Mouse (Mus musculus) adrenal gland, postnatal 36 days (tissue): ENCODE results near the gene BC005624. TPM values are rescaled to one million over a fixed set of nuclear protein-coding genes. Genes with fewer than 3 reads are reported as not detected.

Experiments
- DNase-seq, 2 experiments: peaks; one replicate each; pipeline ENCODE4 v3.0.0; 2021; ENCODE audit warnings: mixed read lengths in 1 of 2
- long read RNA-seq, 2 experiments: library from polyadenylated mRNA; stranded (forward); transcript quantifications; one replicate each; pipeline ENCODE4 v2.0.0; 2021; ENCODE audit warnings: borderline sequencing depth in 2 of 2
- total RNA-seq, 2 experiments: library from RNA; stranded (reverse); gene quantifications; 2 replicates each; pipeline ENCODE4 v1.2.3; 2021

BC005624 gene
- total RNA-seq, result 10 to 100 TPM; 38.9 to 42.8 TPM
- long read RNA-seq, experiment 1, transcript BC005624-201 (9 exons, 1,984 nt), result major isoform, 88 of 96 reads
- long read RNA-seq, experiment 1, partial matches to known transcripts, result 0 of 96 reads
- long read RNA-seq, experiment 1, other reads (novel, unspliced or antisense), result 8 of 96 reads
- long read RNA-seq, experiment 2, transcript BC005624-201 (9 exons, 1,984 nt), result major isoform, 22 of 25 reads
- long read RNA-seq, experiment 2, partial matches to known transcripts, result 0 of 25 reads
- long read RNA-seq, experiment 2, other reads (novel, unspliced or antisense), result 3 of 25 reads

DNA sequence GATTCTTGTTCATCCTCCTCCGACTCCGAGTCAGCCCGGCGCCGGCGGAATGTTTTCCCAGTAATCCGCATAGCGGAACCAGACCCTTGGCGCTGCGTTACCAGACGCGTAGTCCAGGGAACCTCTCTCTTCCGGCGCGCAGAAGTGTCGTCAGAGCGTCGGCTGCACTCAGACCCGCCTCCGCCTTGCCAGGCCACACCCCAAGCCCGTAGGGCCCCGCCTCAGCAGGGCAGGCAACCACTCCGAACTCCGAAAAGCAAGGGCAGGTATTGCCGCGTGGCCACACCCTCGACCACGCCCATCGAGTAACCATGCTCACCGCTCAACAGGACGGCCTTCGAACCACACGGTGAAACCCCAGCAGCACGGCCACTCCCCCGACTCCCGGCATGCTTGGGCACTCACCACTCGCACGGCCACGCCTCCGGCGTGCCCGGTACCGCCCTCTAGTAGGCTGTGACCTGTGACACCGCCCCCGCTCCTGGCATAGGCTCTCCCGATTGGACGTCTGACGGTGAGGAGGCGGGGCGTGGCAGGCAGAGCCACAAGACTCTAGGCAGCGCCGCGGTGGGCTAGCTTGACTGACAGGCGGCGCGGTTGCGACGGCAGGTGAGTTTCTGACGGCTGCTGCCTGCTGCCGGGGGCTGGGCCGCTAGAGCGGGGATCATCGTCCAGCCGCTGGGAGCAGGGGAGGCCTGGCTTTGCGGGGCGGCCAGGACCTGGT, at the start of gene BC005624, which contains the start of gene Usp20:
BC005624 (minus strand) TSS at position 412 of the 724 bp plus-strand sequence.
Usp20 (plus strand) TSS at position 490 of the 724 bp plus-strand sequence.
- DNase-seq, result peak; percentile 100

DNA sequence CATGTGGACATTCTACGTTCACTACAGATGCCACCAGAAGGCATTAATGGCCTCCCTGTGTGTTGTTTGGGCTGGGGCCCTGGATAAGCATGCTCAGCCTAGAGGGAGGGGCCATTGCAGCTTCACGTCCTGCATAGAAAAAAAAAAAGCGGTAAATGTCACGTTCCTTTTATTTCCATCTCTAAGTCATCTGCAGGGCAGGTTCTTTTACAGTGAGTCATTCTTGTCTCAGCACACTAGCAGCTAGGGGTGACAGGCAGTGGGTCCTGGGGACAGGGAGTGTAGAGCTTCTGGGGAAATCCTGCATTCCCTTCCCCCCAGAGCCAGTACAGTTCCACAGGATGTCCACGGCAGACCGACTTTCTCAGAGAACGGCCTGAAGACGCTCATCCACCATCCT, 44.6 kb upstream of the BC005624 start:
- peak; percentile 32 to 40 for DNase-seq

DNA sequence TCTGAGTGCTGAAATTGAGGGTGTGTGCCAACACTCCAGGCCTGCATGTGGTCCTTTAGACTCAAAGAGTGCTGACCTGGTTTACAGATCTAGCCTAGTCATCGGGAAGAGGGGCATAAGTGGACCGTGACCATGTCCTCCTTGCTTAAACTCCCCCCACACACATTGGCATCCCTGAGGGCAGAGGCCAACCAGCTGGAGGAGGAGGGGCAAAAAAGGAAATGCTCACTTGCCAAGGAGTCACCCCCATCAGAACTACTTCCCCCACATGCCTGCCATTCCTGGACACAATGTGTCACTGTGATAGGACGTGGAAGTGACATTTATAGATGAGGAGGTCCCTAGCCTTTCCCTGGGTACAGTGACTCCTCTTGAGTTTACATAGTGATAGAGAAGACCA, 43.5 kb upstream of the BC005624 start:
- DNase-seq, result no peak

DNA sequence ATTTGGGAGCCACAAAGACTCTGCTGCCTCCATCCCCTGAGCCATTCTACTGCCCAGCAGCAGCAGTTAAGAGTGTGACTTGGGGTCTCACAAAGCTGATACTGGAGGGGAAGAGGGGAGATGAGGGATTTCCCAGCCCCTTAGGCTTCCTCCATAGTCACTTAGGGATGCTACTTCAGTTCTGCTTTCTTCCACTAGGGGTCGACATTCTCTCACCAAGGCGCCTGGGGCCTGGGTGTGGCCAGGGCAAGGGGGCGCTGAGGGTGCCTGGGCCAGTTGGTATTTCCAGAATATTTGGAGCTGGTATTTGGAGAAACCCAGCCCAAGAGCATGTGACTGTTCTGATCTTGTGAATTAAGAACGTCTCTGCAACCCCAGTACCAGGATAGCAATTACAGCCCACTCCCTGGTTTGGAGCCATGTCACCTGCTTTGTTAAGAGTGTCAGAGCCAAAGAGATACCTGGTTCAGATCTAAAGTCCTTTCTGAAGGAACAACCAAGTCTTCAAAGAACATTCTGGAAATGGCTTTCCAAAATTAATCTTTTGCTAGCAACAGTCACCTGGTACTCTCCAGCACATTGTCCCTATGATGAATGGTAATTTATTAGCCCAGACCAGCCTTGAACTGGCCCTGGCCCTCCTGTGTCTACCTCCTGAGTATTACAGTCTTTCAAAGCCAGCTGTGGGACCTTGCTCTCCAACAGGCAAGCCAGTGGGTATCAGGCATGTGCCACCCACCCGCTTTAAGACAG, 42.8 kb upstream of the BC005624 start:
- DNase-seq, result peak; percentile 59 to 82

DNA sequence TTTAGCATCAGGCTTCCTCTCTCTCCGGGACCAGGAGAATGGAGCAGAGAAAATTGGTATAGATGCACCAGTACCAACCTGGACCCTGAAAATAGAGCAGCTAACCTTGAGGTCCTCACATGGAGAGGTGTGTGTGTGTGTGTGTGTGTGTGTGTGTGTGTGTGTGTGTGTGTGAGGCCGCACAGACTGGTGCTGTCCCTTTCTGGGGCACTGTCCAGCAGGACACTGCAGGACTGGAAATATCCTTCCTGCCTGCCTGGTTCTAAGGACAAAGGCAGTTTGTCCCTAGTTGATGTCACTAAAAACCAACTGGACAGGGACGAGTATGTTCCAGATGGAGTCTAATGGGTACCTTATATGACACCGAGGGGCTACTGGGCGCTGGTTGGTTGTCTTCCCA, 41.9 kb upstream of the BC005624 start:
- DNase-seq, result no peak

- DNase-seq, result no peak
These were observed 38.2 kb upstream of the BC005624 start for GRCm38 (mm10) chr2:31020202-31020601.

DNA sequence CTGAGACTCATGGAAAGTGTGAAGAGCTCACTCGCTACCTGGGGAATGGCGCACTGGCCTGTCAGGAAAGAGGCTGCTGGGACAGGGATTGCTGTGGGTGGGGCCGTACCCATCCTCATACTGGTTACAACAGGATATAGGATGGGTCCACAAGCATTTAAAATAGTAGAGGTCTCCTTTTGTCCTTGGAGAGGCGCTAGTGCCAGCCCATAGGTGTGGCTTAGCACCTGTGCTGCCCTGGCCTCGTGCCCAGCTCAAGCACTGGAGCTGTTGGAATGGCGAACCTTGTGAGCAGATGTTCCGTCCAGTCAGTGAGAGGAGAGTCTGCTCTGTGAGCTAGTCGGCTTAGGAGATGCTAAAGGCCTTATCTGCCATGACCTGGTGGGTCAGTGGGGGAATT, 37.0 kb upstream of the BC005624 start:
- no peak for DNase-seq

DNA sequence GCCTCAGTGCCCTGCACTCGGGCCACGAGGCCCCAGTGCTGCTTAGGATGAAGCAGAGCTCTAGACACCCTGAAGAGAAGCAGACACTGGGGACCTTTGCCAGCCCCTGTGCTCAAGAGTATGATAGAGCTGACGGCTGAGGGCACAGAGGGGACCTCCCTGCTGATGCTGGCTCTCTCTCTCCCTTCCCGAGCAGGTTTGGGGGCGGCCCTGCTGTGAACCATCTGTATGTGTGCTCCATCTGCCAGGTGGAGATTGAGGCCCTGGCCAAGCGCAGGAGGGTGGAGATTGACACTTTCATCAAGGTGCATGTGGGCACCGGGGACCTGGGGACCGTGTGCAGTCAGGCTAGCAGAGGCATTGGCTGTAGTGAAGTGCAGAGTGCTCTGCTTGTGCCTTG, 36.5 kb upstream of the BC005624 start:
- no peak for DNase-seq

- DNase-seq, result no peak
These were observed 35.8 kb upstream of the BC005624 start for GRCm38 (mm10) chr2:31017625-31018317.

DNA sequence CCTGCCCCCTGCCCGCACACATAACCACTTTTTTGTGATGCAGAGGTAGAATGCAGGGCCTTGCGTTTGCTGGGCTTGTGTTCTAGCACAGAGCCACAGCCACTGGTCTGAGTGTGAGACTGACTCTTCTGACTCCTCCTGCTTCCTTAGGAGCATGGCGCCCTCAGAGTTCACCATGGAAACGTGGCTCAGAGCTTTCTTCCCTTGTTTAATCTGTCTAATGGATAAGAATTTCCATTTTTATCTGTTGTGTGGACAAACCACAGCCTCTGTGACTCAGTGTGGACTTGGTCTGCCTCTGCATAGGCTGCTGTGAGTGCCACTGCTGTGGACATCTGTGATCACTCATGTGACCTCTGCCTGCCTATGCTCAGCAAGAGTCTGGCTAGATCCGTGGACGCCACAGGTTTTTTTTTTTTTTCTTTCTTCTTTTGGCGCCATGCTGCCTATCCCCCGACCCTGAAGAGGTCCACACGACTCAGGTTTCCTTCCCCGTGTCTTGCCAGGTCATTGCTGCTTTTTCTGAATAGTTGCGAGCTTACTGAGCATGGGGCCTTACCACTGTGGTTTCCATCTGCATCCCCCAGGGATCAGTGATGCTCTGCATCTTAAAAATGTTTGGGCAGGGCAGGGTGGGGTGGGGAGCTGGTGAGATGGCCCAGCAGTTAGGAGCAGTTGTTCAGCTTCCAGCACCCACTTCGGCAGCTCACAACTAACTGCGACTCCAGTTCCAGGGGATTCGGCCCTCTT, 31.5 kb upstream of the BC005624 start:
- DNase-seq, result no peak

DNA sequence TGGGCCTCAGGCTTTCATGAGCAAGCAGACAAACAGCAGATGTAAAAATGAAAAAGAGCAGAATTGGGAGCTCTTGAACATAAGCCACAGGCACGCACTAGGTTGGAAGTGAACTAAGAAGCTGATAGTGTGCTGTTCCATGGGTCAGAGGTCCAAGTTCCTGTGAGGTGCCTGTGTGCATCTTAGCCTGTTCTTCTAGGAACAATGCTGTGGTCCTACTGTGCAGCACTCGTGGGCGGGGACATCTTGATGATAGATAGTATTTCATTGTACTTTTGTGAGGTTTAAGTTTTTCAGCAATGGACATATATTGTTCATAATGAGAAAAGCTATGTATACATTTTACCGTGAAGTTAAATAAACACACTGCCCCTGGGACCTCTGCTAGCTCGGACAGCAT, 25.2 kb upstream of the BC005624 start:
- no peak for DNase-seq

GRCm38 (mm10) chr2:31006434-31006833, 24.4 kb upstream of the BC005624 start:
- DNase-seq, result peak in 1 of 2 experiments; percentile 46

DNA sequence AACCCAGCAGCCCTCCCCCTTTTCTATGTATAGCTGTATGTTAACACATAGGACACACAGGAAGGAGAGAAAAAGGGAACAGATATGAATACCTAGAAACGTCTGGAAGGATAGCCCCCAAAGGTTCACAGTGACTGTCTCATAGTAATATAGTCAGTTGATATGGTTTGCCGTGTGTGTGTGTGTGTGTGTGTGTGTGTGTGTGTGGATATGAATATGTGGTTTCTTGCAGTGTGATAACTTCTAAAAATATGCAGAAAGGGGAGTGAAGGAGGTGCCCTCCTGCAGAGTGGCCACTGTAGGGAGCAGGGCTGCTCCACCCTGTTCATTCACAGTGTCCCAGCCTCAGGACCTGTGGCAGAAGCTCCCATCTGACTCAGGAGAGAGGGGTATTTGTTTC, 23.5 kb upstream of the BC005624 start:
- DNase-seq, result no peak

DNA sequence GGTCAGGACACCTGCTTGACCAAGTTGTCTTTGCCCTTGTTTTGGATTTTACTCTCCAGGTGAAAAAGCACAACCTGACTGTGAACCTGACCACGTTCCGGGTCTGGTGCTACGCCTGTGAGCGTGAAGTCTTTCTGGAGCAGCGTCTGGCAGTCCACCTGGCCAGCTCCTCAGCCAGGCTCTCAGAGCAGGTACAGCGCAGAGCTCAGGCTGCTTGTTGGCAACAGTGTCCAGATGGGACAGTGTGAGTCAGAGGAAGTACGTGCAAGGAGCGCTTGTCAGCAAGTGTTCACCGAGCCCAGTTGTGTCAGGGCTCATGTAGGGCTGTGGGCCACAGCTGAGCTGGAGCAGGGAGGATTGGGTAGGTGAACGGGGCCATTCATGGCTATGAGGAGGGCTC, 20.9 kb upstream of the BC005624 start:
- no peak for DNase-seq

- DNase-seq, result no peak
These were observed 16.7 kb upstream of the BC005624 start for GRCm38 (mm10) chr2:30998443-30999260.

DNA sequence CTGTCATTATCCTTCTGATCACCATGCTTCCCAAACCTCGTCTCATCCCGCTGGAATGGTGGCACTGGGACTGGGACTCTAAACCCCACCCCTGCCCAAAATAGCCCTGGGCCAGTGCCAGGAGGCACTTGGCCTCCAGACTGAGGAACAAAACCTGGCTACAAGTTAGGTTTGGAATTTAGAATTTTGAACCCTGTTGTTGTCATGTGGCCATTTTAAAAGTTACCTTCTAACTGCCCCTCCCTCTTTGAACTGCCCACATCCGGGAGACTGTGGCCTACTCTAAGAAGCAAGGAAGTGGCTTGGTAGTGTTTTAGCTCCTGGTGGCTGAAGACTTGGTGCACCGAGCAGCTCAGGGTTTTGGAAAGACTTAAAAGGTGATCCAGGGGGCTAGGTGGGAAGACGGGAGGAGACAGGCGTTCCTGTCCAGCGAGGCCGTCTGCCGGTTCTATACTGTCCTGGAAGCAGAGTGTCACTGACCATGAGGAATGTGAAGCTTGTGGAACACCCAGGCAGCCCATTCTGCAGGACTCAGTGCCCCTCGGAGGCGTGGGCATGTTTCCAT, 13.5 kb upstream of the BC005624 start:
- peak; percentile 48 to 65 for DNase-seq

GRCm38 (mm10) chr2:30994853-30995252, 12.9 kb upstream of the BC005624 start:
- DNase-seq, result no peak

DNA sequence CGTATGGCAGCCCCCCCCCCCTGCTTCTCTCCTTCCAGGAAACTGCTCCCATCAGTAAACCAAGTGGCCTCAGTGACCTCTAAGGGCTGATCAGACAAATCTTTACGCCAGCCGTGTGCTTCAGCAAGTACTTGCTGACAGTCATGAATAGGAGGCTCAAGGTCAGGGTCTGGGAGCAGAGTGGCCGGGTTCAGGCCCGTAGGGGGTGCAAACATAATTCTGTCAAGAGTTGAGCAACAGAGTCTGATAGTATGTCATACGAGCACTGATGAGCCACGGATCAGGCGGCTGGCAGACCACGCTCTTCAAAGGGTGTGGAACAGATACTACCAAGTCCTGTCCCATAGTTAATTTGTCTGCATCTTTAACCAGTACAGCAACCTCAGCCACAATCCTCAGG, 8.2 kb upstream of the BC005624 start:
- DNase-seq, result peak; percentile 66 to 70

DNA sequence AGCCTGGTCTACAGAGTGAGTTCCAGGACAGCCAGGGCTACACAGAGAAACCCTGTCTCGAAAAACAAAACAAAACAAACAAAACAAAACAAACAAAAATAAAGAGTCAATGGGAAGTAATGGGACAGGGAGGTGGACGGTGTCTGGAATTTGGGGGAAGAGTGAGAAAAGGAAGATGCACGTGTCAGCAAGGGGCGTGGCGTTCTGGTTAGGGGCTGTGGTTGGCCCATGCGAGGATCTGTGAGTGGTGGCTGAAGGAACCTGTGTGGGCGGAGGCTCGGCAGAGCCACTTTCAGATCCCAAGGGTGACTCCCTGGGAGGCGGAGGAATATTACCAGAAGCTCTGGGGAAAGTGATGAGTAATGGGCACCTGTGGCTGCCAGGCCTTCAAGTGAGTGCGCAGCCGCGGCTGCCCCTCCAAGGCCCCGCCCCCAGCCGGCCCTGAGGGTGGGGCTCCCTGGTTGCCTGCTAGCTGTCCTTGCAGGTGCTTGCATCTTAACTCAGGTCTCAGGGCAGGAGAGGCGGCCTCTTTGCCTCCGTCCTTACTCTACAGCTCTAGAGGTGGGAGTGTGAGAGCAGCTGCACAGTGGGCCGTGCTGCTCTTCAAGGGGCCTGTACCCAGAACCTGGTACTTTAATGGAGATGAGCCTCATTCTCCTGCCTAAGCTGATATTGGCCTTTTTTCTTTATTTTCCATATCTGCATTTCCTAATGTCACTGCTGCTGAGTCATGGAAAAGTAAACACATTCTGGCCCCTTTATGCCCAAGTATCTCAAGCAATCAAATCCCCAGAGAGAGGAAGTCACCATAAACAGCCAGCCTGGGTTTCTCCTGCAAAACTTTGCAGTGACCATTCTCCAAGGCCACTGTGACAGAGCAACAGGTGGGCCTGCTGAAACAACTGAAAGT, 3.4 kb upstream of the BC005624 start:
- DNase-seq, result peak; percentile 91 to 92
